Mouse (Mus musculus): ENCODE results near the gene Tshz2.
A peak's percentile ranks its signal among the peaks of the same experiment; 100 is the strongest.

Tshz2 gene

GRCm38 (mm10) chr2:170043290-170043689, 410.5 kb downstream of the Tshz2 start:
- DNase-seq (ENCODE audit: low spot score in 2 of 2), result no peak

- no peak for DNase-seq (ENCODE audit: low spot score in 2 of 2)
Observed at GRCm38 (mm10) chr2:170045896-170046295, 413.1 kb downstream of the Tshz2 start.

GRCm38 (mm10) chr2:170046371-170047145, 413.7 kb downstream of the Tshz2 start:
- no peak for DNase-seq (ENCODE audit: low spot score in 2 of 2)

GRCm38 (mm10) chr2:170048831-170049230, 416.0 kb downstream of the Tshz2 start:
- DNase-seq (ENCODE audit: low spot score in 2 of 2), result no peak

- no peak for DNase-seq (ENCODE audit: low spot score in 2 of 2)
Observed at GRCm38 (mm10) chr2:170050651-170051050, 417.8 kb downstream of the Tshz2 start.

- DNase-seq (ENCODE audit: low spot score in 2 of 2), result peak; percentile 63 to 72
Observed at GRCm38 (mm10) chr2:170051441-170051840, 418.6 kb downstream of the Tshz2 start.

DNA sequence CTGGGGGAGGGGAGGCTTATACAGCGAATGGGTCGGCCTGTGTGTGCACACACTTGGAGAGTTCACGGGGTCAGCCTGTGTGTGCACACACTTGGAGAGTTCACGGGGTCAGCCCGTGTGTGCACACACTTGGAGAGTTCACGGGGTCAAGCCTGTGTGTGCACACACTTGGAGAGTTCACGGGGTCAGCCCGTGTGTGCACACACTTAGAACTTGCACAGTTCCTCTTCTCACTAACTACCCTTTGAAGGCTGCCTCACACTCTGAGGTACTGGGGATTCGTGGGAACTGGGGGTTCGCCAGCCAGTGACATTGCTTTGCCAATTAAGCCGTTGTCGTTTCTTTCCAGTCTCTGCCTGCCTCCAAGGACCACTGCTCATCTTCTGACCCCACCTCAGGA, 422.1 kb downstream of the Tshz2 start:
- DNase-seq (ENCODE audit: low spot score in 2 of 2), result no peak

DNA sequence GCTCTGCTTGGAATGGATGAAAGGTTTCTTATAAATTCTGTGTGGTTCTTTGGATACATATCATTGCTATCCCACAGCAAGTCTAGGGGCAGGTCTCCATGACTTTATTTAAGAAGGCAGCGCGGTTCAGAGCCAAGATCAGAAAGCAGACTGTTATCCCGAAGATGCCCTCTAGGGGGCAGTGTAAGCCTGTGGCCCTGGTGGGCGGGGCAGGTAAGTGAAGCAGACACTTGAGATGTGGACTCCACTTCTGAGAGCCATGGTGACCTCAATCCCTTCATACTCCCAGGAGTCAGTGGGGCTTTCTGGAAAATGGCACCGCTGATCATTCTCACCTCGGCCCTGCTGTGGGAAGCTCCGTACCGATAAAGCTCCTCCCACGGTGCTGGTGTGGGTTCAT, 422.6 kb downstream of the Tshz2 start:
- DNase-seq (ENCODE audit: low spot score in 2 of 2), result no peak

DNA sequence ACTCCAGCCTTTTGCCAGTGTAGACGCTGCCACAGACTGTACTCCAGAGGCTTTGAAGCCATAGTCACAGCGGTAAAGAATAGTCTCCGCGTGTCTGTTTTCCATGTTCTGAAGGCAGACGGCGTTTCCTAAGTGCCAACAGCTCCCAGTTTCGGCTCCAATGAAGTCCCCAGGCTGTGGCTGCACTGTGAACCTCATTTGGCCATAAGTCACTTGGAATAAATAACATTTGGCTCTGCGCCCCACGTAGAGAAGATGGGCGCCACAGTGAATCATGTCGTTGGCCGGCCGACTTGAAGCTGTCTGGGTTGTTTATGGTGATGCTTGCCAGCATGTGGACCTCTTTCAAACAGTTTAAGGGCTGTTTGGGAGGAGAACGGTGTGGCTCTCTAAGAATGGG, 426.0 kb downstream of the Tshz2 start:
- DNase-seq (ENCODE audit: low spot score in 2 of 2), result peak; percentile 33 to 42

DNA sequence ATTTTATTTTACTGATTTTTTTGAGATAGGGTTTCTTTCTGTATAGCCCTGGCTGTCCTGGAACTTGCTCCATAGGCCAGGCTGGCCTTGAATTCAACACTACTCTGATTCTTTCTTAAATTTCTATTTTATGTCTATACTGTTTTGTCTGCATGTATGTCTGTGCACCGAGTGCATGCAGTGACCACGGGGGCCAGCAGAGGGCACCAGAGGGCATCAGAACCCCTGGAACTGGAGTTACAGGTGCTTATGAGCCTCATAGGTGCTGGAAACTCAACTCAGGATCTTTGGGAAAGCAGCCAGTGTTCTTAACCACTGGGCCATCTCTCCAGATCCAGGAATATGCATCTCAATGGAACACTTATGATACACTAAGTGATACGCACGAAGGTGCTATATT, 427.3 kb downstream of the Tshz2 start:
- DNase-seq (ENCODE audit: low spot score in 2 of 2), result no peak

- no peak for DNase-seq (ENCODE audit: low spot score in 2 of 2)
Observed at GRCm38 (mm10) chr2:170062378-170062777, 429.6 kb downstream of the Tshz2 start.

DNA sequence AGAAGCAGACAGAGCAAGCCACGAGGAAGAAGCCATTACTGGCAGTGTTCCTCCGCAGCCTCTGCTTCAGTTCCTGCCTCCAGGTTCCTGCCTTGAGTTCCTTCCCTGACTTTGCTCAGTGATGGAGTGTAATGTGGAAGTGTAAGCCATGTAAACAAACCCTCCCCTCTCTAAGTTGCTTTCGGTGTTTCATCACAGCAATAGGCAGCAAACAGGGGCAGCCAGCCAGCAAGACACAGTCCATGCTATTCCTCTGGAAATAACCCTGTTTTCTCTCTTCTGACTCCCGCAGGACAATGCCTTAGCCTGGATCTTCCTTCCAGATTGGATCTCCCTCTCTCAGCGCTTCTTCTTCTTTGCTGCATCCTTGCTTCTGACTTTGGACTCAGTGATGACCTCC, 437.2 kb downstream of the Tshz2 start:
- no peak for DNase-seq (ENCODE audit: low spot score in 2 of 2)

DNA sequence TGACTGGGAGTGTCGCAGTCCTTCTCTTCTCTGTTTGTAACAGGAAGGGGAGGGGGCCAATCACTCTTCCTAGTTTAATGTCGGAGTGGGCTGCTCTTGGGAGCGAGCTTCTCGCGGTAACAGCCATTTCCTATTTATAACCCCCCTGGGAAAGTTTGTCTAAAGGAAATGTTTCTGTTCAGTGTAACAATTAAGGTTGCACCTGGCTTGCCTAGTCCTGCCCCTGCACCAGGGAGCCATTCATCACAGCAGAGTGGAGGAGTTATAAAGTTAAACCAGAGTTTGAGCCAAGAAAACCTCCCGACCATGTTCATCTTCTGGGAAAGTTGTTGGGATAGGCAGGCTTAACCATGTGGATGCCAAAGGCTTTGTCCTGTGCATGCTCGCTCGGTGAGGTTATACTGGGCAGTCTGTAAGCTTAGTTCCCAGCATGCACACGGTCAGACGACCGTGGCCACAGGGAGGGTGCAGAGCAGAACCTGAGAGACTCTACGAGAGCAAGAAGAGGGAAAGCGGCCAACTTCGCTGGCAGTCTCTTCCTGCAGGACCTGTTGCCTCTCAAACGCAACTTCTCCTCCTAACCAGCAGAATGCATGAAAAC, 437.9 kb downstream of the Tshz2 start:
- DNase-seq (ENCODE audit: low spot score in 2 of 2), result no peak

- DNase-seq (ENCODE audit: low spot score in 2 of 2), result no peak
Observed at GRCm38 (mm10) chr2:170076941-170077490, 444.2 kb downstream of the Tshz2 start.

GRCm38 (mm10) chr2:170078041-170078440, 445.2 kb downstream of the Tshz2 start:
- DNase-seq (ENCODE audit: low spot score in 2 of 2), result no peak

DNA sequence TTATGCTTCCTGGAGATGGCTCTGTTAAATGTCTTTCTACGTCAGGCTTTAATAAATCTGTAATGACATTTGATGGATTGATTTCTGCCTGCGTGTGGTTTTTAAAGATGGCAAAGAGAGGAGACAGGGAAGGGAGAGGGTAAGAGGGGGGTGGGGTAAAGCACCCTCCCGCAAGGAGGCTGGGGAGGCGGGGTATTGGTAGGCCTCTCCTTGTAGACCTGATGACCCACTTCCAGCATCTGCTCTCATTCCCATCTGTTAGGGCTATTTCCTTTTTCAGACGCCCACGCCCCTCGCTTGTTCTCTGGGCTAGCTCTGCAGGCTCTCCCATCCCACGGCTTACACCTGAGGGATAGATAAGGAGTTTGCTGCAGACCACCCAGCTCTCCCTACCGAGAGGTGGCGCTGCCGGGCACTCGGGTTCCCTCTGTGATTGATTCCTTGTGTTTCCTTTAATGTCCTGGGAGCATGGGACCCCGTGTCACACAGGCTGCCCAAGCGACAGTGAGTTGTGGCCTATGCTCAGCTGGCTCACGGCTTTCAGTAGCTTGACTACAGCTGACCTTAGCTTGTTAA, 445.7 kb downstream of the Tshz2 start:
- peak in 1 of 2 experiments; percentile 28 for DNase-seq (ENCODE audit: low spot score in 2 of 2)

GRCm38 (mm10) chr2:170091563-170092443, 459.0 kb downstream of the Tshz2 start:
- DNase-seq (ENCODE audit: low spot score in 2 of 2), result no peak

DNA sequence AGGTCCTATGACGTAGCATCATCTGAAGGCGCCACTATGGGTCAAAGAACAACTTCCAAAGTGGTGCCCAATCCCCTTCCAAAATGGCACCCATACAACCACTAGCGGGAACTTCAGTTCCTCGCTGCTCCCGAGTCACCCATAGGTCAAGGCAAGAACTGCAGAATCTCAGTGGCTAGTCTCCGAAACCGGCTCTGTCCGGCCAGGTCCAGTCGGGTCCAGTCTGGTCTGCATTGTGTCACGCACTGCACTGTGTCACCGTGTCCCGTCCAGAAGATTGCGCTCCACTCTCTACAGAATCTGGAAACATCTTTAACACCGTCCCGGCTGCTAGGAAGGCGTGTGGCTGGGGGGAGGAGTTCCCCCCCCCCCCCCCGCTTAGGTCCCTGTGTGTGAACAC, 461.4 kb downstream of the Tshz2 start:
- no peak for DNase-seq (ENCODE audit: low spot score in 2 of 2)

GRCm38 (mm10) chr2:170094871-170095270, 462.1 kb downstream of the Tshz2 start:
- DNase-seq (ENCODE audit: low spot score in 2 of 2), result no peak

GRCm38 (mm10) chr2:170101132-170101531, 468.3 kb downstream of the Tshz2 start:
- DNase-seq (ENCODE audit: low spot score in 2 of 2), result peak; percentile 83 to 94

DNA sequence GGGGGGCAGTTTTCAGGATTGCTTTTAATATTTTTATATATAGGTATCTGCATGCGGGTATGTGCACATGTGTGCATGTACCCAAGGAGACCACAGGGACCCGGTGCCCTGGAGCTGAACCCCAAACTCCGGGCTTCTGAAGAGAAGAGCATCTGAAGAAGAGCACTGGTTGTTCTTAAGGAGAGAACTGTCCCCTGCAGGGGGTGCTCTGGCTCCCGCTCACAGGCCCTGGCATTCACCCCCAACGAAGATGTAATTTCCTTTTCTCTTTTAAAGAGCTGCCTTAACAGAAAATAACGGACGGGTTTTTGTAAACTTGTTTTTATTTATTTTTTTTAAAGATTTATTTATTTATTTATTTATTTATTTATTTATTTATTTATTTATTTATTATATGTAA, 469.1 kb downstream of the Tshz2 start:
- no peak for DNase-seq (ENCODE audit: low spot score in 2 of 2)

GRCm38 (mm10) chr2:170103341-170103740, 470.5 kb downstream of the Tshz2 start:
- no peak for DNase-seq (ENCODE audit: low spot score in 2 of 2)

All from right cerebral cortex, postnatal 10 days (tissue).